ENCODE assay signal across 9 mouse cellular contexts in the genomic region with DNA sequence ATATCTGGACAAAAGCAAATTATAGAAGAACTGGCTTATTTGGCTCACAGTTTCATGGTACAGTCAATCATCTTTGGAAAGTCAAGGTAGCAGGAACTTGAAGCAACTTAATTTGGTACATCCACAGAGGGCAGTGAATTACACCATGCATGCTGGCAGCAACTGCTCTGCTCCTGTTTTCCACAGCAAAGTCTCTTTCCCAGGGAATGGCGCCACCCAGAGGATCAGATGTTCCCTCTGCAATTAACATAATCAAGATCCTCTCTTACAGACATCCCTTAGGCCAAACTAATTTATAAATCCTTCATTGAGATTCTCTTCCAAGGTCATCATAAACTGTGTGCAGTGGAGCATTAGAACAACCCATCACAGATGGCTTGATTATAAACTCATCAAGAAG. TPM values are rescaled to one million over a fixed set of nuclear protein-coding genes. Genes with fewer than 3 reads are reported as not detected.
DNase-seq lines count a peak whose midpoint lies in the region; ATAC-seq and TF ChIP-seq lines count a peak whose summit lies in the region.
"Had no signal": no experiment of that assay in that cellular context is flagged by ENCODE, and none has a peak within 500 bp of the region (broad histone marks: within the 10 kb centered on the region; RNA-seq: fewer than 3 reads in every experiment).

No protein-coding gene starts in this region.

- no peak overlapping the region for H3K27ac ChIP-seq in midbrain, embryonic 14.5 days (replicated peaks; ENCODE audit: low read depth, low read length)
- H3K27ac ChIP-seq: heart, embryonic 13.5 days had no signal

- ATAC-seq in Patski: no peak
- ATAC-seq in megakaryocyte, adult 5-6 weeks (ENCODE audit: poor library complexity, severe bottlenecking): no peak
- no peak for ATAC-seq in midbrain, embryonic 14.5 days (ENCODE audit: low FRiP score, low TSS enrichment)

- intact Hi-C loops in heart, postnatal 14 days (cut with DNase I): no loop called here
- intact Hi-C loops in heart, postnatal 25 days (cut with DNase I): no loop called here

- H3K9ac ChIP-seq in midbrain, embryonic 14.5 days (replicated peaks; ENCODE audit: low read length): no peak overlapping the region
- H3K9ac ChIP-seq: heart, embryonic 13.5 days had no signal

- in situ Hi-C loops in Patski (cut with MboI; ENCODE audit: low pct_unique_long_range_greater_than_20kb): loop anchor here (5.0 kb wide), 3 partner anchors 403 to 1673 kb away; no protein-coding TSS in a partner anchor

- CTCF ChIA-PET in Patski (lab: Charles Lee): interaction anchor here (1.0 kb wide), 1 partner anchor 406 kb away, joined by 4 read pairs; no protein-coding TSS in a partner anchor

- H3K9me3 ChIP-seq in midbrain, embryonic 14.5 days (ENCODE audit: control insufficient read depth, low read length): no peaks in the 10 kb centered on the region
- H3K9me3 ChIP-seq: heart, embryonic 13.5 days had no signal

- POLR2A ChIA-PET in Patski (lab: Charles Lee): interaction anchor here (0.6 kb wide), 1 partner anchor 1583 kb away, joined by 3 read pairs; no protein-coding TSS in a partner anchor

- WGBS in midbrain, embryonic 14.5 days: 44% methylated on average over 1 of the region's 1 CpGs

- no peak overlapping the region for H3K4me3 ChIP-seq in midbrain, embryonic 14.5 days (replicated peaks; ENCODE audit: low read depth, low read length)
- H3K4me3 ChIP-seq: heart, embryonic 13.5 days had no signal

- TF ChIP-seq CTCF in Patski (IDR thresholded peaks at IDR 0.05): peak; percentile 72

- peak; percentile 19 to 32 for DNase-seq in heart, postnatal 14 days
- no peak for DNase-seq in heart, postnatal 25 days (ENCODE audit: low spot score)
- DNase-seq in Patski (ENCODE audit: low read depth, low spot score): no peak
- DNase-seq in brain, adult 2 months (ENCODE audit: low read depth, low spot score): peak; percentile 70
- peak; percentile 34 for DNase-seq in left cerebral cortex, adult 11 months (ENCODE audit: low spot score)
- no peak for DNase-seq in thymus, postnatal 0 days (ENCODE audit: low spot score)
- no peak for DNase-seq in midbrain, embryonic 14.5 days

- no peaks in the 10 kb centered on the region for H3K4me1 ChIP-seq in midbrain, embryonic 14.5 days (ENCODE audit: control insufficient read depth, insufficient read depth, low read length)
- H3K4me1 ChIP-seq: heart, embryonic 13.5 days had no signal

- H3K4me2 ChIP-seq in midbrain, embryonic 14.5 days (ENCODE audit: low read length): no peak overlapping the region
- H3K4me2 ChIP-seq: heart, embryonic 13.5 days had no signal

- peaks cover 4% of the 10 kb centered on the region for H3K27me3 ChIP-seq in Patski
- H3K27me3 ChIP-seq in midbrain, embryonic 14.5 days (ENCODE audit: control insufficient read depth, insufficient read depth, low read length): no peaks in the 10 kb centered on the region
- H3K27me3 ChIP-seq: heart, embryonic 13.5 days had no signal

- no peaks in the 10 kb centered on the region for H3K36me3 ChIP-seq in midbrain, embryonic 14.5 days (ENCODE audit: control insufficient read depth, insufficient read depth, low read length)
- H3K36me3 ChIP-seq: heart, embryonic 13.5 days had no signal

RNA-seq across cellular contexts. Expression of a gene that starts 16.3 kb away (rescaled TPM):
- not detected for total RNA-seq in heart, postnatal 14 days (2021)
- total RNA-seq in heart, postnatal 25 days (2021): not detected
- polyA plus RNA-seq in Patski (2021): 2.3 TPM
- not detected in 2 replicates for polyA plus RNA-seq in thymus, postnatal 0 days (2015; fragmentation: Nextera tagmentation; extraction: Ambion mirVana)
- not detected in 2 replicates for total RNA-seq in megakaryocyte, adult 5-6 weeks (2015)
- not detected in 2 replicates for total RNA-seq in megakaryocyte, adult 5-6 weeks (2017)
- not detected in 2 replicates for polyA plus RNA-seq in midbrain, embryonic 14.5 days (2014; fragmentation: Nextera tagmentation; extraction: Ambion mirVana)
- polyA plus RNA-seq: heart, embryonic 13.5 days had no signal

Comparison
In these comparisons a context has a peak if more than half of its experiments do, and no peak if none do; other contexts are left out.
1. DNase-seq: peak in heart, postnatal 14 days (2 of 2), brain, adult 2 months (single experiment) and left cerebral cortex, adult 11 months (single experiment); none in heart, postnatal 25 days (single experiment), Patski (single experiment), thymus, postnatal 0 days (single experiment) and midbrain, embryonic 14.5 days (single experiment).